Mouse (Mus musculus) MEL (cell line): Measurements from ENCODE around the gene Pdzd3. TPM values are rescaled to one million over a fixed set of nuclear protein-coding genes. Genes with fewer than 3 reads are reported as not detected.

Source experiments
- DNase-seq: peaks from one replicate; pipeline ENCODE4 v3.0.0; 2011; ENCODE audit warnings: low read depth, low spot score
- H3K27ac ChIP-seq: 2 replicates; pipeline ENCODE4 v1.5.1; 2012; ENCODE audit warnings: low read depth, mild to moderate bottlenecking, control low read depth, low read length, moderate library complexity; ENCODE audit not compliant: control insufficient read depth
- H3K27me3 ChIP-seq, 2 experiments: fragments of 150-350 bp in 1 of 2; sonication (generic) in 1 of 2; 2 replicates each; pipeline ENCODE4 v1.6.1; 2012; ENCODE audit warnings: low read length in 2 of 2, mild to moderate bottlenecking in 2 of 2, improper control_type of control experiment in 1 of 2, moderate library complexity in 1 of 2; ENCODE audit not compliant: insufficient read depth in 2 of 2, control insufficient read depth in 1 of 2
- H3K36me3 ChIP-seq, 2 experiments: 2 replicates each; pipeline ENCODE4 v1.6.1; 2012 to 2014; ENCODE audit warnings: low read length in 2 of 2, improper control_type of control experiment in 1 of 2, inconsistent platforms in 1 of 2, mild to moderate bottlenecking in 1 of 2; ENCODE audit not compliant: insufficient read depth in 2 of 2, control insufficient read depth in 1 of 2
- H3K4me1 ChIP-seq, 2 experiments: fragments of 150-350 bp in 1 of 2; sonication (generic) in 1 of 2; 2 replicates each; pipeline ENCODE4 v1.6.1; 2012; ENCODE audit warnings: low read length in 2 of 2, improper control_type of control experiment in 1 of 2, mild to moderate bottlenecking in 1 of 2; ENCODE audit not compliant: insufficient read depth in 2 of 2, control insufficient read depth in 1 of 2
- H3K4me3 ChIP-seq, 2 experiments: fragments of 150-350 bp in 1 of 2; sonication (generic) in 1 of 2; 2 replicates each; pipeline ENCODE4 v1.5.1; 2012; ENCODE audit warnings: low read depth in 2 of 2, low read length in 2 of 2, mild to moderate bottlenecking in 2 of 2, moderate library complexity in 2 of 2, control low read depth in 1 of 2, improper control_type of control experiment in 1 of 2; ENCODE audit not compliant: control insufficient read depth in 1 of 2, insufficient read depth in 1 of 2
- H3K79me2 ChIP-seq: 2 replicates; pipeline ENCODE4 v1.6.1; 2012; ENCODE audit warnings: mild to moderate bottlenecking, low read length, moderate library complexity; ENCODE audit not compliant: control insufficient read depth, poor library complexity, insufficient read depth
- H3K9ac ChIP-seq: 2 replicates; pipeline ENCODE4 v1.6.1; 2012; ENCODE audit warnings: low read depth, mild to moderate bottlenecking, control low read depth, low read length, moderate library complexity; ENCODE audit not compliant: control insufficient read depth, poor library complexity, severe bottlenecking
- H3K9me3 ChIP-seq: fragments of 150-350 bp; sonication (generic); replicated peaks from 2 replicates; pipeline ENCODE4 v1.6.1; 2012; ENCODE audit warnings: mild to moderate bottlenecking, low read length, improper control_type of control experiment, moderate library complexity; ENCODE audit not compliant: insufficient read depth
- BHLHE40 ChIP-seq: IDR thresholded peaks from 2 replicates; pipeline ENCODE4 v1.6.1; 2012; ENCODE audit warnings: low read depth, mild to moderate bottlenecking, inconsistent platforms, low read length, improper control_type of control experiment, borderline replicate concordance
- CHD1 ChIP-seq: IDR thresholded peaks from 2 replicates; pipeline ENCODE4 v1.6.1; 2012; ENCODE audit warnings: low read depth, mild to moderate bottlenecking, inconsistent platforms, low read length, improper control_type of control experiment
- CHD2 ChIP-seq: IDR thresholded peaks from 2 replicates; pipeline ENCODE4 v1.6.1; 2011; ENCODE audit warnings: low read length, improper control_type of control experiment
- CTCF ChIP-seq, 3 experiments: IDR thresholded peaks in 2 of 3; conservative IDR thresholded peaks in 1 of 3; 2 replicates each; pipeline ENCODE4 v1.5.1; 2011 to 2012; ENCODE audit warnings: low read length in 3 of 3, low read depth in 2 of 3, mild to moderate bottlenecking in 2 of 3, improper control_type of control experiment in 1 of 3, inconsistent platforms in 1 of 3, mixed read lengths in 1 of 3, moderate library complexity in 1 of 3; ENCODE audit not compliant: control insufficient read depth in 1 of 3, insufficient read depth in 1 of 3, poor library complexity in 1 of 3, severe bottlenecking in 1 of 3
- E2F4 ChIP-seq: IDR thresholded peaks from 2 replicates; pipeline ENCODE4 v1.6.1; 2011; ENCODE audit warnings: low read depth, low read length, improper control_type of control experiment, borderline replicate concordance
- ELF1 ChIP-seq: IDR thresholded peaks from 2 replicates; pipeline ENCODE4 v1.6.1; 2014; ENCODE audit warnings: low read depth, mild to moderate bottlenecking, inconsistent platforms, low read length, improper control_type of control experiment, moderate library complexity
- GATA1 ChIP-seq: IDR thresholded peaks from 2 replicates; pipeline ENCODE4 v1.6.1; 2011; ENCODE audit warnings: low read depth, low read length, improper control_type of control experiment
- MEF2A ChIP-seq: IDR thresholded peaks from 2 replicates; pipeline ENCODE4 v1.6.1; 2014; ENCODE audit warnings: low read depth, mild to moderate bottlenecking, inconsistent platforms, low read length, improper control_type of control experiment; ENCODE audit not compliant: poor library complexity, insufficient replicate concordance, severe bottlenecking; ENCODE audit errors: extremely low read depth
- MXI1 ChIP-seq: IDR thresholded peaks from 2 replicates; pipeline ENCODE4 v1.6.1; 2011; ENCODE audit warnings: mild to moderate bottlenecking, low read depth, low read length, improper control_type of control experiment
- MYB ChIP-seq: IDR thresholded peaks from 2 replicates; pipeline ENCODE4 v1.6.1; 2011; ENCODE audit warnings: mild to moderate bottlenecking, low read depth, low read length, improper control_type of control experiment
- NRF1 ChIP-seq: IDR thresholded peaks from 2 replicates; pipeline ENCODE4 v1.6.1; 2014; ENCODE audit warnings: low read depth, mild to moderate bottlenecking, inconsistent platforms, low read length, improper control_type of control experiment, moderate library complexity; ENCODE audit not compliant: poor library complexity, insufficient read depth, severe bottlenecking
- POLR2A ChIP-seq, 2 experiments: IDR thresholded peaks; 2 replicates each; pipeline ENCODE4 v1.6.1; 2011 to 2012; ENCODE audit warnings: low read length in 2 of 2, mild to moderate bottlenecking in 2 of 2, control low read depth in 1 of 2, improper control_type of control experiment in 1 of 2, low read depth in 1 of 2, moderate library complexity in 1 of 2; ENCODE audit not compliant: control insufficient read depth in 1 of 2, insufficient read depth in 1 of 2, poor library complexity in 1 of 2
- RAD21 ChIP-seq: IDR thresholded peaks from 2 replicates; pipeline ENCODE4 v1.6.1; 2011; ENCODE audit warnings: mild to moderate bottlenecking, low read depth, low read length, improper control_type of control experiment
- TAL1 ChIP-seq: IDR thresholded peaks from 2 replicates; pipeline ENCODE4 v1.6.1; 2012; ENCODE audit warnings: mild to moderate bottlenecking, inconsistent platforms, low read length, moderate library complexity, mixed read lengths
- TBP ChIP-seq: IDR thresholded peaks from 2 replicates; pipeline ENCODE4 v1.8.0; 2011; ENCODE audit warnings: low read depth, low read length, improper control_type of control experiment
- USF2 ChIP-seq, 2 experiments: IDR thresholded peaks; 2 replicates each; pipeline ENCODE4 v1.6.1; 2011 to 2012; ENCODE audit warnings: improper control_type of control experiment in 2 of 2, low read length in 2 of 2, borderline replicate concordance in 1 of 2, inconsistent platforms in 1 of 2, low read depth in 1 of 2, mild to moderate bottlenecking in 1 of 2; ENCODE audit not compliant: insufficient read depth in 1 of 2
- ZC3H11A ChIP-seq: IDR thresholded peaks from 2 replicates; pipeline ENCODE4 v1.6.1; 2012; ENCODE audit warnings: low read depth, mild to moderate bottlenecking, inconsistent platforms, low read length, improper control_type of control experiment
- ZMIZ1 ChIP-seq: IDR thresholded peaks from 2 replicates; pipeline ENCODE4 v1.6.1; 2012; ENCODE audit warnings: low read depth, mild to moderate bottlenecking, inconsistent platforms, low read length, improper control_type of control experiment, moderate library complexity
- ZNF384 ChIP-seq: IDR thresholded peaks from 2 replicates; pipeline ENCODE4 v1.6.1; 2012; ENCODE audit warnings: low read depth, mild to moderate bottlenecking, inconsistent platforms, low read length, improper control_type of control experiment
- polyA plus RNA-seq, 2 experiments: library from polyadenylated mRNA; stranded (reverse) in 1 of 2; unstranded in 1 of 2; fragments of >175 nt in 1 of 2; fragments of >200 nt in 1 of 2; gene quantifications; 2 replicates each; pipeline versions ENCODE4 v1.2.1 to v1.2.4; 2012; ENCODE audit warnings: low replicate concordance in 2 of 2, low read depth in 1 of 2; ENCODE audit not compliant: insufficient read length in 2 of 2, insufficient read depth in 1 of 2, missing spikeins in 1 of 2
- total RNA-seq: library from RNA; depleted of rRNA; stranded (reverse); fragments of 300-350 nt; gene quantifications from 2 replicates; pipeline ENCODE4 v1.2.3, GENCODE M21; 2012

Pdzd3 gene
- total and polyA plus RNA-seq, 3 experiments: 0.06 TPM; not detected in 2

DNA sequence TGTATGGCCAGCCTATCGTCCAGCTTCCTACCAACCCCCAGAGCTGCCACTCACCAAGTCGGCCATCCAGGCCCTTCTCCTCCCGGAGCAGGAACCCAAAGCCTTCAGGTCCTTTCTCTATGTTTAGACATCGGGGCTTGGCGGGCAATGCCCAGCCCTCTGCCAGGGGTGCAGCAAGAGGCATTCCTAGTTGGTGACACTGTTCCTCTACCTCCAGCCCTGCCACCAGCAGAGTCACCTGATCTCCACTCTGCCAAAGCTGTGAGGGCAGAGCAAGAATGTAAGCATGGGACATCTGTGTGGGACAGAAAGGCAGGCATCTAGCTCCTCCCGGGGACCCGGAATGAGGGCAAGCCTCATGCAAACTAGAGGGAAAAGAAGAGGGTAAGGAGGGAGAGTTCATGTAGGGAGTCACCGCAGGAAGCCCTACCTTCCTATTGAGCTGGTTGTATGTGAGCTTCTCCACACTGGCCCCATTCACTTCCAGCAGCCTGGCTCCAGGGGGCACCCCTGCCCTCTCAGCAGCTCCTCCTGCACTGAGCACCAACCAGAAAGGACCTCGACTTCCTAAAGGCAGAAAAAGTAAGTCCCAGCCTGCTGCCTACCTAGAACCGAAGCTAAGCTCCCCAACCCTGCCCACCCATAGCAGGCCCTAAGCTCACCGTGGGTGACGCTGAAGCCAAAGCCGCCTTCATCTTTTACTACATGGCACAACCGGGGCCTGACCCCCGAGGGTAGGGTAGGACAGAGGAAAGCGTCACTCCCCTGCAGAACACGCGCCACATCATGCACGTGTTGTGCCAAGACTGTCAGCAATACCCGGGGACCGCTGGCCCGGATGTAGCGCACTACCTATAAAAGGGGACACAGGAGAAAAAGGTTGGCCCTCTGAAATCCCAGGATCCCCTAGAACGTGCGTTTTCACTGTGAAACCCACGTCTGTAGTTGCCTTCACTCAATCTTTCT, 1.8 kb downstream of the Pdzd3 start (continued):
- TF ChIP-seq TBP (no peak), ZNF384 (no peak)

DNA sequence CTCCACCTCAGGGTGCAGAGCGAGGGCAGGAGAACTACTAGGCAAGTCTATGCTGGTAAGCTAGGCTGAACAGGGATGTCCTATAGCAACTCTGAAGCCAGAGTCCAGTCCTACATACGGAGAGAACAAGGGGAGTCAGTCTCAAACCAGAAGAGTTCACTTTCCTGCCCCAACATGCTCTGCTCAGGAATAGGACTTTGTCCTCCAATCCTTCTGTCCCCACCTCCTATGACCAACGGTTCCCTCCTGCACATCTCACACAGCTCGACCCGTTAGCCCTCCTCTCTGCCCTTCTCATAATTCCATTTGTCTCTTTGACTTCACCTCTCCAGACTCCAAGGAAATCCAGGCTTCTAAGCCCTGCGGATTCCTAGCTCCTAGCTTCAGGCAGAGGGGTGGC, 3.4 kb downstream of the Pdzd3 start:
- Histone ChIP-seq H3K4me1 (peaks cover 0 to 11% of the 10 kb centered on the region in 2 experiments; a peak in 2 of 4 replicates), H3K27me3 (no peaks in the 10 kb centered on the region), H3K79me2 (no peaks in the 10 kb centered on the region), H3K36me3 (peaks cover 0 to 7% of the 10 kb centered on the region in 2 experiments; a peak in 2 of 4 replicates), H3K4me3 (no peak overlapping the region), H3K9me3 (no peaks in the 10 kb centered on the region), H3K9ac (no peak overlapping the region), H3K27ac (no peak overlapping the region)
- TF ChIP-seq RAD21: no peak
- TF ChIP-seq MEF2A: no peak
- no peak for TF ChIP-seq USF2 (IDR thresholded peaks at IDR 0.05; ENCODE audit: borderline replicate concordance in 1 of 2, insufficient read depth in 1 of 2, low read depth in 1 of 2, low read length in 2 of 2)
- no peak for TF ChIP-seq MXI1
- TF ChIP-seq E2F4: no peak
- no peak for TF ChIP-seq ZNF384
- no peak for TF ChIP-seq ZC3H11A
- TF ChIP-seq CHD1: no peak
- TF ChIP-seq ZMIZ1: no peak
- no peak for TF ChIP-seq CHD2
- no peak for TF ChIP-seq NRF1
- no peak for TF ChIP-seq CTCF (IDR thresholded peaks at IDR 0.05 in 2 of 3, conservative IDR thresholded peaks at IDR 0.05 in 1 of 3; ENCODE audit: control insufficient read depth in 1 of 3, insufficient read depth in 1 of 3, low read depth in 2 of 3, low read length in 3 of 3, poor library complexity in 1 of 3, severe bottlenecking in 1 of 3)
- no peak for TF ChIP-seq POLR2A (IDR thresholded peaks at IDR 0.05; ENCODE audit: control insufficient read depth in 1 of 2, insufficient read depth in 1 of 2, low read depth in 1 of 2, low read length in 2 of 2, poor library complexity in 1 of 2)
- TF ChIP-seq BHLHE40: no peak
- no peak for TF ChIP-seq ELF1
- TF ChIP-seq GATA1: no peak
- no peak for TF ChIP-seq TBP
- TF ChIP-seq MYB: no peak
- TF ChIP-seq TAL1: no peak
- no peak for DNase-seq
